Mouse (Mus musculus) C2C12 (cell line): Measurements from ENCODE around the gene Syn3. TPM values are rescaled to one million over a fixed set of nuclear protein-coding genes. Genes with fewer than 3 reads are reported as not detected.

Experiments
- H3K27me3 ChIP-seq: one replicate; pipeline ENCODE4 v1.6.1; 2011; ENCODE audit not compliant: control insufficient read depth, insufficient read depth, insufficient read length
- H3K36me3 ChIP-seq: one replicate; pipeline ENCODE4 v1.6.1; 2011; ENCODE audit not compliant: control insufficient read depth, insufficient read depth
- H3K4me3 ChIP-seq: one replicate; pipeline ENCODE4 v1.5.1; 2011; ENCODE audit warnings: mild to moderate bottlenecking, control low read depth; ENCODE audit not compliant: poor library complexity, insufficient read depth, severe bottlenecking
- H3K79me2 ChIP-seq: one replicate; pipeline ENCODE4 v1.6.1; 2011; ENCODE audit not compliant: control insufficient read depth, insufficient read depth
- H3K79me3 ChIP-seq: one replicate; pipeline ENCODE4 v1.6.1; 2011; ENCODE audit warnings: low read depth, control low read depth
- H3ac ChIP-seq: one replicate; pipeline ENCODE3; 2011; ENCODE audit warnings: low read depth; ENCODE audit not compliant: control insufficient read depth, insufficient read length
- CEBPB ChIP-seq: IDR thresholded peaks from one replicate; pipeline ENCODE4 v1.6.1; 2011; ENCODE audit warnings: low read depth, mild to moderate bottlenecking, control low read depth, moderate library complexity
- CTCF ChIP-seq: IDR thresholded peaks from one replicate; pipeline ENCODE4 v1.5.1; 2011; ENCODE audit not compliant: control insufficient read depth, insufficient read depth, insufficient read length
- FOSL1 ChIP-seq: IDR thresholded peaks from one replicate; pipeline ENCODE4 v1.8.0; 2011; ENCODE audit warnings: mild to moderate bottlenecking, low read length; ENCODE audit not compliant: poor library complexity, insufficient read depth, severe bottlenecking
- MAX ChIP-seq: IDR thresholded peaks from one replicate; pipeline ENCODE4 v1.6.1; 2011; ENCODE audit warnings: mild to moderate bottlenecking, control low read depth
- MYOD1 ChIP-seq: IDR thresholded peaks from one replicate; pipeline ENCODE4 v1.6.1; 2011; ENCODE audit warnings: low read depth; ENCODE audit not compliant: control insufficient read depth, insufficient read length
- MYOG ChIP-seq: IDR thresholded peaks from one replicate; pipeline ENCODE4 v1.6.1; 2011; ENCODE audit not compliant: control insufficient read depth, insufficient read length; ENCODE audit errors: extremely low read depth
- USF1 ChIP-seq: IDR thresholded peaks from one replicate; pipeline ENCODE4 v1.6.1; 2011; ENCODE audit warnings: low read depth, mild to moderate bottlenecking, control low read depth, moderate library complexity
- polyA plus RNA-seq: library from polyadenylated mRNA; unstranded; fragments of >200 nt; fragmentation: generic; extraction: Trizol; gene quantifications from one replicate; pipeline ENCODE4 v1.2.1, GENCODE M21; 2012; ENCODE audit warnings: missing spikeins

The Syn3 gene
- polyA plus RNA-seq, 1 experiment, result 0.20 TPM

DNA sequence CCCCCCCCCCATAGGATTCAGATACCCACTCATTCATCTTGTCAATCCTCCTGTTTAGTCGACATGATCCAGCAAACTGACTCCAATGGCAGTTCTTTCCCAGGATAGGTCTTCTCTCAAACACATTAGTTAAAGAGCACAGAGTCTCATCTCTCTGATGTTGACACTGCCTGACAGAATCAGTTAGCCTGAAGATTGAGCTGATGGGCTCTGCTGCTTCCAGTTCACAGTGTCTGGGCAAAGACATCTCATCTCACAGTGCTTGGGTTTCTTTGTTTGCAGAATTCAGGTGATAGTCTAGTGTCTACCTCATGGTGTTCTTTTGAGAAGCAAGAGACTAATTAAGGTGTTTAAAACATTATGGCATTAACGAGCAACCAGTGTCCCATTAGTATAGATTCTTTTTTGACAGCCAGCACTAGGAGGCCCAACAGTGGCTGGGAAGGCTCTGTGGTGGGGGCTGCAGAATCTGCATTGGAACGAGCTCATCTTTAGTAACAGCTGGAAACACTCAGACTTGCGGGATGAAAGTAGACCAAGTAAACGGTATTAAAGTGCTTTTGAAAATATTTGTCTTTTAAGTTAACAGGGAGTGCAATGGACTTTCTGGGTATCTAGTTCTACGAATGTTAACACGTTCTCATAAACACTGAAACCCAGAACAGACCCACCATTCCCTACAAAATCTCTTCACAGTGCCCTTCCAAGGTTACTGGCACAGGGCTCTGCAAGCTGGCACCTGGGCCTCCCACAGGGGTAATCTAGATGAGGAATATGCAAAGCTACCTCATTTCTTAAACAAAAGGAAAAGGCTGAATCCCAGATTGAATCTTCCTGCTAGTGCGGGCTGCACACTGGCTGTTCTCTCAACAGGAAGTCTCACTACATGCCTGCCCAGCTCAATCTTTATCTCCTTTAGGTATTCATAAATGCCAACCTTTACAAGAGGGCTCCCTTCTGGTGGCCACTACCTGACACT is 24.2 kb downstream of the Syn3 start:
- no peaks in the 10 kb centered on the region for H3K79me3 ChIP-seq
- H3ac ChIP-seq, result no peak overlapping the region
- no peaks in the 10 kb centered on the region for H3K36me3 ChIP-seq
- no peak overlapping the region for H3K4me3 ChIP-seq
- TF ChIP-seq MYOD1, result no peak
- TF ChIP-seq CEBPB, result no peak
- TF ChIP-seq CTCF, result no peak
- no peak for TF ChIP-seq MYOG
- TF ChIP-seq FOSL1, result no peak
- no peak for TF ChIP-seq USF1
- no peak for TF ChIP-seq MAX
- peaks cover 34% of the 10 kb centered on the region for H3K27me3 ChIP-seq
- H3K79me2 ChIP-seq, result no peaks in the 10 kb centered on the region

DNA sequence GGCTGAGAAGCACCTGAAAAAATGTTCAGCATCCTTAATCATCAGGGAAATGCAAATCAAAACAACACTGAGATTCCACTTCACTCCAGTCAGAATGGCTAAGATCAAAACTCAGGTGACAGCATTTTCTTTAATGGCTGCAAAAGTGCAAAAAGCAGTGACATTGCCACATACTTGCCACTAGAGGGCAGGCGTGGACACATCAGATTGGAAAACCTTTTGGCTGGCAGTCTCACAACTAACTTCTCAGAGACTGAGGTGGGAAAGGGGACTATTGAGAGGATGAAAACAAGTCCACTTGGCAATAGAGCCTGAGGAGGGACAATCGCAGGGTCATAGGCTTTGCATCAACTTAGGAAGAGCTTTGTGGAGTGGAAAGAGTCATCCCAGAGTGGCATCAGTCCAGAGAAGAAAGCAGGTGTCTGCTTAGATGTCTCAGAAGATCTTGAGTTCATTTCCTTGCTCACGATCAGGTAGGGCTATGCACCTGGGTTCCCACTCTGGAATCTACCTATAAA is 25.0 kb downstream of the Syn3 start:
- no peak overlapping the region for H3K4me3 ChIP-seq
- H3ac ChIP-seq, result no peak overlapping the region
- H3K79me2 ChIP-seq, result no peaks in the 10 kb centered on the region

DNA sequence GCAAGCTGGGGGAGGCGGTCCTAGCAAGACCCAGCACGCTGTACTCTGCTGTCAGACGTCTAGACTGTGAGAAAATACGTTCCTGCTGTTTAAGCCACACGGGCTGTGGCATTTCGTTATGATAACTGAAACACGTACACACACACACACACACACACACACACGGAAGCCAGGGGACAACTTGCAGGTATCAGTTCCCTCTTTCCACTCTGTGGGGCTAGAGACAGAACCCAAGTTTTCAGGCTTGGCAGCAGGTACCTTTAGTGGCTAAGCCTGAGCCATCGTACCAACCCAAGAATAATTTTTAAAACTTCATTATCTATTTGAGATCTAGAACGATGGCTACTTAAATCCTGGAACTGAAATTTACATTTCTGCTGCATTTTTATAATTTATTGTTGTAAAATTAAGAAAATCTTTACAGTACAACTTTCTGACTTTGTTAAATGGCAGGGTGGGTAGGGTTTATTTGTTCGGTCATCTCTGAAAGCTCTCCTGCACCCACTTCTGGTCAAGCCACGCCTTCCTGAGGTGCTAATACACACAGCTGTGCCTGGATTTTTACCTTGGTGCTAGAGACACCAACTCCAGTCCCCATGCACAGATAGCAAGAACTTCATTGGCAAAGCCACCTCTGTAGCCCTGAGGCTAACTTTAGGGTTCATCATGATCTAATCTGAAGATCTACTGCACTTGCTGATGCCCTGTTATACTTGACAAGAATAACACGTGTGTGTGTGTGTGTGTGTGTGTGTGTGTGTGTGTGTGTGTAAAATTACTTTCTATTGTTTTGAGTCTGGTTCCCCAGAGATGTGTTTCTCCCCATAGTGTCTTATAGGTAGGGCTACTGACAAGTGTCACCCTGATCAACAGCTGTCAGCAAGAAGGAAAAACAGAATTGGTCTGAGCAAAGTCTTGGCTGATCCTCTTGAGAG is 29.8 kb downstream of the Syn3 start:
- H3K79me2 ChIP-seq, result no peaks in the 10 kb centered on the region
- no peak overlapping the region for H3ac ChIP-seq
- no peaks in the 10 kb centered on the region for H3K79me3 ChIP-seq
- no peak for TF ChIP-seq USF1
- TF ChIP-seq CTCF, result no peak
- TF ChIP-seq MYOD1, result no peak
- no peak for TF ChIP-seq CEBPB
- TF ChIP-seq FOSL1, result no peak
- no peak for TF ChIP-seq MYOG
- no peak for TF ChIP-seq MAX
- peaks cover 33% of the 10 kb centered on the region for H3K27me3 ChIP-seq
- no peak overlapping the region for H3K4me3 ChIP-seq
- H3K36me3 ChIP-seq, result no peaks in the 10 kb centered on the region

More for the DNA sequence above, 25.0 kb downstream of the Syn3 start:
- Histone ChIP-seq H3K27me3 (peaks cover 40% of the 10 kb centered on the region), H3K79me3 (no peaks in the 10 kb centered on the region), H3K36me3 (no peaks in the 10 kb centered on the region)
- no peak for TF ChIP-seq MAX
- TF ChIP-seq CTCF, result peak; percentile 55

DNA sequence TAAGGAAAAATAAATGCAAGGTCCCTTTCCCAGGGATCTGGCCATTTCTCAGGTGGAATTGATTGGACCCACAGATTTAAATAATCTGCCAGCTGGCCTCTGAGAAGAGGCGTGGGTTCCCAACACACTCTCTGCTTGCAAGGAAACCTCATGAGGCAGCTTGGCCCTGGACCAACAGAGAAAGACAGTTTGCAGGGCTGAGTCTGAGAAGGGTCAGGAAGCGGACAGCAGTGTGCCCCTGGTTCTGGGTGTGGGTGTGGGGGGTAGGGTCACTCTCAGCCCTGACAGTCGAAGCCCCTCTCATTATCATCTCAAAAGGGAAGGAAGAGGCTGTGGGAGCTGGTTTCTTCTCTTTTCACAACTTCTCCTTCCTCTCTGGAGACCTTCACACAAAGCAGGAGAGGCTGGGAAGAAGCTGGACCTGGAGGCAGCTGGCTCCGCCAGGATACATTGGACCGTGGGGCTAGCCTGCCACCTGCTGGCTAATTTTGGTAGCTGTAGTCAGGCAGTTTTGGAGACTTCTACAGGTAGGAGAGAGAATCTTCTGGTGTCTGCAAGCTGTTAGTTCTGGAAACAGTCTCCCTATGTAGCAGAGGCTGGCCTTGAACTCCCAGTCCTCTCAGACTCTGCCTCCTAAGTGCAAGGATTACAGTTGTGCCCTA is 35.0 kb downstream of the Syn3 start:
- Histone ChIP-seq H3K4me3 (no peak overlapping the region), H3K79me2 (no peaks in the 10 kb centered on the region), H3ac (no peak overlapping the region), H3K36me3 (no peaks in the 10 kb centered on the region), H3K79me3 (no peaks in the 10 kb centered on the region), H3K27me3 (peaks cover 27% of the 10 kb centered on the region)
- TF ChIP-seq CTCF (peak; percentile 37), MYOD1 (no peak)

DNA sequence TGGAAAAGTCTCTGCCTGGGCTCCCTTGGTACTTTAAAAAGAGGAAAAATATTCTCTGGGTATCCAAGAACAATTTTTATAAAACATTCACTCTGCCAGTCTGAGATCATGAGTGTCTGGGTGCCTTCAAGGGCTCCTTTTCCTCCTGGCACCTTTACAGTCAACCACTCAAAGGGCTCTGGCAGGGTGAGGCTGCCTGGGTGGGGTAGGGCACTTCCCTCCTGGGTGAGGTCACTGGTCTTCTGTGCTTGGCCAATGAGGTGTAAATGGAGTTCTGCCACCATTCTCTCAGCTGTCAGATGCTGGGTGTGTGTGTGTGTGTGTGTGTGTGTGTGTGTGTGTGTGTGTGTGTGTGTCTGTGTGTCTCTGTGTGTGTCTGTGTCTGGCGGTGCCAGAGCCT is 39.1 kb downstream of the Syn3 start:
- Histone ChIP-seq H3K36me3 (no peaks in the 10 kb centered on the region), H3K4me3 (no peak overlapping the region), H3K27me3 (peaks cover 2% of the 10 kb centered on the region), H3K79me3 (no peaks in the 10 kb centered on the region), H3K79me2 (no peaks in the 10 kb centered on the region), H3ac (no peak overlapping the region)
- no peak for TF ChIP-seq MAX
- no peak for TF ChIP-seq CTCF
- TF ChIP-seq MYOG, result no peak
- no peak for TF ChIP-seq USF1
- TF ChIP-seq CEBPB, result no peak
- no peak for TF ChIP-seq MYOD1
- no peak for TF ChIP-seq FOSL1
